Mouse (Mus musculus): ENCODE measurements around the gene Cntn2. TPM values are rescaled to one million over a fixed set of nuclear protein-coding genes. Genes with fewer than 3 reads are reported as not detected.

The Cntn2 gene
- total RNA-seq, 1 experiment from 2014 or later: 0.07 TPM

Other genes starting within 250 kb of the Cntn2 start
- 64.1 and 71.4 TPM in 2 replicates for gene Klhdc8a, start 244.6 kb downstream of the Cntn2 start, total RNA-seq (2021)
- gene Nuak2, start 227.1 kb downstream of the Cntn2 start, total RNA-seq (2021): 3.7 and 5.6 TPM in 2 replicates
- 12.1 and 26.9 TPM in 2 replicates for gene Tmcc2, start 152.0 kb downstream of the Cntn2 start, total RNA-seq (2021)
- 20.1 and 23.2 TPM in 2 replicates for gene Dstyk, start 125.7 kb downstream of the Cntn2 start, total RNA-seq (2021)
- gene Rbbp5, start 65.9 kb downstream of the Cntn2 start, total RNA-seq (2021): 31.6 and 33.2 TPM in 2 replicates
- gene Tmem81, start 37.0 kb downstream of the Cntn2 start, total RNA-seq (2021): 2.3 and 4.2 TPM in 2 replicates
- gene Nfasc, start 198.5 kb upstream of the Cntn2 start, total RNA-seq (2021): 4.2 and 5.1 TPM in 2 replicates